Mouse (Mus musculus) embryo, embryonic 11.5 days (tissue): Measurements from ENCODE around the gene Wdr81.
A peak's percentile ranks its signal among the peaks of the same experiment; 100 is the strongest.
"Not testable (repeated sequence)": the region's sequence is repeated elsewhere in the genome, so short reads cannot be mapped to it uniquely, and the experiment has no call there.

ENCODE experiments used
- DNase-seq: peaks from one replicate; pipeline ENCODE4 v3.0.0-alpha.2; 2012; ENCODE audit warnings: low read depth, low spot score

Gene Wdr81

GRCm38 (mm10) chr11:75460844-75461742 is 6.6 kb upstream of the Wdr81 start, which contains the start of gene Tlcd2:
Tlcd2 (plus strand) TSS chr11:75461715.
- peak; percentile 99 for DNase-seq

GRCm38 (mm10) chr11:75460103-75460843 is 5.8 kb upstream of the Wdr81 start:
- peak; percentile 80 for DNase-seq

GRCm38 (mm10) chr11:75459751-75460102 is 5.2 kb upstream of the Wdr81 start:
- DNase-seq = no peak

- DNase-seq = no peak
These were observed 4.7 kb upstream of the Wdr81 start for GRCm38 (mm10) chr11:75459141-75459711.

GRCm38 (mm10) chr11:75458628-75459041 is 4.1 kb upstream of the Wdr81 start:
- no peak for DNase-seq

GRCm38 (mm10) chr11:75458169-75458568 is 3.7 kb upstream of the Wdr81 start:
- DNase-seq = no peak

GRCm38 (mm10) chr11:75456440-75456871 is 1.9 kb upstream of the Wdr81 start:
- DNase-seq = no peak

- DNase-seq = not testable (repeated sequence)
These were observed 1.5 kb upstream of the Wdr81 start for GRCm38 (mm10) chr11:75455971-75456370.

GRCm38 (mm10) chr11:75455041-75455736 is 672 bp upstream of the Wdr81 start:
- no peak for DNase-seq

- no peak for DNase-seq
These were observed 1.5 kb downstream of the Wdr81 start for GRCm38 (mm10) chr11:75452812-75453557.

GRCm38 (mm10) chr11:75452081-75452480 is 2.4 kb downstream of the Wdr81 start:
- DNase-seq = no peak

- DNase-seq = no peak
These were observed 3.6 kb downstream of the Wdr81 start for GRCm38 (mm10) chr11:75450936-75451335.

- no peak for DNase-seq
These were observed 4.1 kb downstream of the Wdr81 start for GRCm38 (mm10) chr11:75450304-75450908.

GRCm38 (mm10) chr11:75449695-75450094 is 4.8 kb downstream of the Wdr81 start:
- no peak for DNase-seq

- no peak for DNase-seq
These were observed 5.9 kb downstream of the Wdr81 start for GRCm38 (mm10) chr11:75448575-75448974.

GRCm38 (mm10) chr11:75443711-75444110 is 10.8 kb downstream of the Wdr81 start:
- no peak for DNase-seq

GRCm38 (mm10) chr11:75441601-75442000 is 12.9 kb downstream of the Wdr81 start:
- no peak for DNase-seq

GRCm38 (mm10) chr11:75441034-75441433 is 13.5 kb downstream of the Wdr81 start:
- DNase-seq = no peak

GRCm38 (mm10) chr11:75439951-75440350 is 14.6 kb downstream of the Wdr81 start:
- no peak for DNase-seq

- DNase-seq = no peak
These were observed 15.2 kb downstream of the Wdr81 start, which contains the start of gene Serpinf2 for GRCm38 (mm10) chr11:75439363-75439762. Serpinf2 (minus strand) TSS chr11:75439591.
